Mouse (Mus musculus): Measurements from ENCODE around the gene Zfp956. TPM values are rescaled to one million over a fixed set of nuclear protein-coding genes. Genes with fewer than 3 reads are reported as not detected.
A peak's percentile ranks its signal among the peaks of the same experiment; 100 is the strongest.
"Not testable (repeated sequence)": the region's sequence is repeated elsewhere in the genome, so short reads cannot be mapped to it uniquely, and the experiment has no call there.

Gene Zfp956
- polyA plus RNA-seq, 1 experiment: 17.2 TPM

DNA sequence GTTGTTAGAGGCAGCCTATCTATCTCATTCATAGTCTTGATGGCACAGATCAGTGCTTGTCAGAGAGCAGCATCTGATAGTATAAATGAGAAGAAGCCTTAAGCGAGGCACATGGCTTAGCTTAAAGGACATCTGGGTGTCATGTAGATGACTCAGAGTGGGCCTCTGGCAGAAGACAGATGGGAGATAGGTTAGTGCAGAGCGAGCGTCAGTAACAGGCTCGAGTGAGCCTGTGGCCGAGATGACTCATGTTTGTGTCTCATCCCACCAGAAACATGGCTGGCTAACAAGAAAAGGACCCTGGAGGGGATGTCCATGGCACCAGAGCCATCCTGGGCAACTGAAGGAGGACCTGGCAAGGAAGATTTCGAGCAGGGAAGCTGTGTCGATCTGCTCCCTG lies 9.9 kb downstream of the Zfp956 start:
- no peak for DNase-seq (ENCODE audit: low read depth in 1 of 2, low spot score in 2 of 2)
- no peak for TF ChIP-seq CTCF (IDR thresholded peaks at IDR 0.05; ENCODE audit: extremely low read depth, insufficient read depth, insufficient read length, insufficient replicate concordance)
- TF ChIP-seq POLR2A (IDR thresholded peaks at IDR 0.05; ENCODE audit: low read depth, low read length): no peak
- peaks cover 36% of the 10 kb centered on the region for H3K36me3 ChIP-seq (ENCODE audit: control insufficient read depth, insufficient read depth, low read length)
- 90% methylated on average over 7 of the region's 7 CpGs for WGBS
- no peaks in the 10 kb centered on the region for H3K27me3 ChIP-seq (ENCODE audit: control insufficient read depth, insufficient read depth, low read length)
- no peak overlapping the region for H3K4me3 ChIP-seq (ENCODE audit: extremely low read depth, insufficient read depth, insufficient read length)
- H3K27ac ChIP-seq (ENCODE audit: insufficient read depth, low read length): no peak overlapping the region
- no peaks in the 10 kb centered on the region for H3K4me1 ChIP-seq (ENCODE audit: control insufficient read depth, insufficient read depth, insufficient read length)

DNA sequence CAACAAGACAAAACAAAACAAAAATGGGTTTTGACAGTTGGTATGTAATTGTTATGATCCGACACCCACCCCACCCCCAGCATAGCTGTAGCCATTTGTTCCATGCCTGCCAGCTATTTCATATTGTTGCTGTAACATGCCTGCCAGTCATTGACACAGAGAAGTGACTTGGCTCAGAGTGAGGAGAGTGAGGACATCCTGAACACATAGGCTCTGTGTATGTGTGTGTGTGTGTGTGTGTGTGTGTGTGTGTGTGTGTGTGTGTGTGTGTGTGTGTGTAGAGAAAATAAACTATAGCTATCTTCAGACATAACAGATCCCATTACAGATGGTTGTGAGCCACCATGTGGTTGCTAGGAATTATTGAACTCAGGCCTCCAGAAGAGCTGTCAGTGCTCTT lies 15.0 kb downstream of the Zfp956 start:
- H3K27me3 ChIP-seq (ENCODE audit: control insufficient read depth, insufficient read depth, low read length); H3K4me1 ChIP-seq (ENCODE audit: control insufficient read depth, insufficient read depth, insufficient read length); H3K27ac ChIP-seq (ENCODE audit: insufficient read depth, low read length); DNase-seq (ENCODE audit: low read depth in 1 of 2, low spot score in 2 of 2); H3K4me3 ChIP-seq (ENCODE audit: extremely low read depth, insufficient read depth, insufficient read length): not testable (repeated sequence)
- peaks cover 20% of the 10 kb centered on the region for H3K36me3 ChIP-seq (ENCODE audit: control insufficient read depth, insufficient read depth, low read length)
- 95% methylated on average over 1 of the region's 1 CpGs for WGBS

- no peak overlapping the region for H3K4me3 ChIP-seq (ENCODE audit: extremely low read depth, insufficient read depth, insufficient read length)
- TF ChIP-seq CTCF (IDR thresholded peaks at IDR 0.05; ENCODE audit: extremely low read depth, insufficient read depth, insufficient read length, insufficient replicate concordance): no peak
- H3K36me3 ChIP-seq (ENCODE audit: control insufficient read depth, insufficient read depth, low read length): no peaks in the 10 kb centered on the region
- no peak overlapping the region for H3K27ac ChIP-seq (ENCODE audit: insufficient read depth, low read length)
- no peak for DNase-seq (ENCODE audit: low read depth in 1 of 2, low spot score in 2 of 2)
- H3K4me1 ChIP-seq (ENCODE audit: control insufficient read depth, insufficient read depth, insufficient read length): no peaks in the 10 kb centered on the region
- 83% methylated on average over 1 of the region's 1 CpGs for WGBS
- H3K27me3 ChIP-seq (ENCODE audit: control insufficient read depth, insufficient read depth, low read length): no peaks in the 10 kb centered on the region
Observed at GRCm38 (mm10) chr6:47974599-47974998, 21.4 kb downstream of the Zfp956 start.

- DNase-seq (ENCODE audit: low read depth in 1 of 2, low spot score in 2 of 2): peak; percentile 25 to 44
- Histone ChIP-seq H3K4me3 (ENCODE audit: extremely low read depth, insufficient read depth, insufficient read length) (no peak overlapping the region), H3K27me3 (ENCODE audit: control insufficient read depth, insufficient read depth, low read length) (no peaks in the 10 kb centered on the region), H3K27ac (ENCODE audit: insufficient read depth, low read length) (no peak overlapping the region), H3K4me1 (ENCODE audit: control insufficient read depth, insufficient read depth, insufficient read length) (no peaks in the 10 kb centered on the region), H3K36me3 (ENCODE audit: control insufficient read depth, insufficient read depth, low read length) (no peaks in the 10 kb centered on the region)
- TF ChIP-seq CTCF (IDR thresholded peaks at IDR 0.05; ENCODE audit: extremely low read depth, insufficient read depth, insufficient read length, insufficient replicate concordance) (no peak), POLR2A (IDR thresholded peaks at IDR 0.05; ENCODE audit: low read depth, low read length) (no peak)
- WGBS: 12% methylated on average over 6 of the region's 6 CpGs
Observed at GRCm38 (mm10) chr6:47978897-47979368, 25.7 kb downstream of the Zfp956 start.

GRCm38 (mm10) chr6:47983936-47984335 lies 30.7 kb downstream of the Zfp956 start:
- 47% methylated on average over 2 of the region's 2 CpGs for WGBS
- no peak for TF ChIP-seq CTCF (IDR thresholded peaks at IDR 0.05; ENCODE audit: extremely low read depth, insufficient read depth, insufficient read length, insufficient replicate concordance)
- no peak for TF ChIP-seq POLR2A (IDR thresholded peaks at IDR 0.05; ENCODE audit: low read depth, low read length)
- H3K27me3 ChIP-seq (ENCODE audit: control insufficient read depth, insufficient read depth, low read length): no peaks in the 10 kb centered on the region

GRCm38 (mm10) chr6:47995661-47996060 lies 42.5 kb downstream of the Zfp956 start:
- Histone ChIP-seq H3K36me3 (ENCODE audit: control insufficient read depth, insufficient read depth, low read length) (no peaks in the 10 kb centered on the region), H3K4me3 (ENCODE audit: extremely low read depth, insufficient read depth, insufficient read length) (no peak overlapping the region), H3K27me3 (ENCODE audit: control insufficient read depth, insufficient read depth, low read length) (no peaks in the 10 kb centered on the region), H3K27ac (ENCODE audit: insufficient read depth, low read length) (no peak overlapping the region), H3K4me1 (ENCODE audit: control insufficient read depth, insufficient read depth, insufficient read length) (no peaks in the 10 kb centered on the region)
- 91% methylated on average over 9 of the region's 9 CpGs for WGBS
- TF ChIP-seq POLR2A (IDR thresholded peaks at IDR 0.05; ENCODE audit: low read depth, low read length) (no peak), CTCF (IDR thresholded peaks at IDR 0.05; ENCODE audit: extremely low read depth, insufficient read depth, insufficient read length, insufficient replicate concordance) (no peak)
- DNase-seq (ENCODE audit: low read depth in 1 of 2, low spot score in 2 of 2): no peak

More at GRCm38 (mm10) chr6:47983936-47984335, 30.7 kb downstream of the Zfp956 start:
- H3K4me3 ChIP-seq (ENCODE audit: extremely low read depth, insufficient read depth, insufficient read length): no peak overlapping the region
- H3K36me3 ChIP-seq (ENCODE audit: control insufficient read depth, insufficient read depth, low read length): no peaks in the 10 kb centered on the region
- no peak overlapping the region for H3K27ac ChIP-seq (ENCODE audit: insufficient read depth, low read length)
- DNase-seq (ENCODE audit: low read depth in 1 of 2, low spot score in 2 of 2): no peak
- H3K4me1 ChIP-seq (ENCODE audit: control insufficient read depth, insufficient read depth, insufficient read length): no peaks in the 10 kb centered on the region

GRCm38 (mm10) chr6:48010727-48011126 lies 57.5 kb downstream of the Zfp956 start:
- no peak overlapping the region for H3K4me3 ChIP-seq (ENCODE audit: extremely low read depth, insufficient read depth, insufficient read length)
- no peak for TF ChIP-seq POLR2A (IDR thresholded peaks at IDR 0.05; ENCODE audit: low read depth, low read length)
- TF ChIP-seq CTCF (IDR thresholded peaks at IDR 0.05; ENCODE audit: extremely low read depth, insufficient read depth, insufficient read length, insufficient replicate concordance): no peak
- H3K36me3 ChIP-seq (ENCODE audit: control insufficient read depth, insufficient read depth, low read length): no peaks in the 10 kb centered on the region
- H3K27me3 ChIP-seq (ENCODE audit: control insufficient read depth, insufficient read depth, low read length): no peaks in the 10 kb centered on the region
- no peak for DNase-seq (ENCODE audit: low read depth in 1 of 2, low spot score in 2 of 2)
- no peaks in the 10 kb centered on the region for H3K4me1 ChIP-seq (ENCODE audit: control insufficient read depth, insufficient read depth, insufficient read length)
- H3K27ac ChIP-seq (ENCODE audit: insufficient read depth, low read length): no peak overlapping the region
- 74% methylated on average over 8 of the region's 8 CpGs for WGBS

Other genes with a start within 250 kb of the Zfp956 start
- gene Pdia4, start 140.0 kb upstream of the Zfp956 start, polyA plus RNA-seq (2012; rRNA removed): 39.3 and 47.8 TPM in 2 replicates
- 0.06 and 0.13 TPM in 2 replicates for gene Zfp786, start 122.5 kb upstream of the Zfp956 start, polyA plus RNA-seq (2012; rRNA removed)
- 13.0 and 13.6 TPM in 2 replicates for gene Zfp398, start 117.7 kb upstream of the Zfp956 start, polyA plus RNA-seq (2012; rRNA removed)
- 6.3 and 7.3 TPM in 2 replicates for gene Zfp282, start 76.2 kb upstream of the Zfp956 start, polyA plus RNA-seq (2012; rRNA removed)
- 8.6 and 9.7 TPM in 2 replicates for gene Zfp212, start 32.9 kb upstream of the Zfp956 start, polyA plus RNA-seq (2012; rRNA removed)
- gene Zfp777, start 95.5 kb downstream of the Zfp956 start, polyA plus RNA-seq (2012; rRNA removed): 17.1 and 19.2 TPM in 2 replicates
- gene Zfp746, start 133.2 kb downstream of the Zfp956 start, polyA plus RNA-seq (2012; rRNA removed): 22.7 and 27.1 TPM in 2 replicates